Comparison of ENCODE assay signal across 9 mouse cellular contexts in the genomic region with DNA sequence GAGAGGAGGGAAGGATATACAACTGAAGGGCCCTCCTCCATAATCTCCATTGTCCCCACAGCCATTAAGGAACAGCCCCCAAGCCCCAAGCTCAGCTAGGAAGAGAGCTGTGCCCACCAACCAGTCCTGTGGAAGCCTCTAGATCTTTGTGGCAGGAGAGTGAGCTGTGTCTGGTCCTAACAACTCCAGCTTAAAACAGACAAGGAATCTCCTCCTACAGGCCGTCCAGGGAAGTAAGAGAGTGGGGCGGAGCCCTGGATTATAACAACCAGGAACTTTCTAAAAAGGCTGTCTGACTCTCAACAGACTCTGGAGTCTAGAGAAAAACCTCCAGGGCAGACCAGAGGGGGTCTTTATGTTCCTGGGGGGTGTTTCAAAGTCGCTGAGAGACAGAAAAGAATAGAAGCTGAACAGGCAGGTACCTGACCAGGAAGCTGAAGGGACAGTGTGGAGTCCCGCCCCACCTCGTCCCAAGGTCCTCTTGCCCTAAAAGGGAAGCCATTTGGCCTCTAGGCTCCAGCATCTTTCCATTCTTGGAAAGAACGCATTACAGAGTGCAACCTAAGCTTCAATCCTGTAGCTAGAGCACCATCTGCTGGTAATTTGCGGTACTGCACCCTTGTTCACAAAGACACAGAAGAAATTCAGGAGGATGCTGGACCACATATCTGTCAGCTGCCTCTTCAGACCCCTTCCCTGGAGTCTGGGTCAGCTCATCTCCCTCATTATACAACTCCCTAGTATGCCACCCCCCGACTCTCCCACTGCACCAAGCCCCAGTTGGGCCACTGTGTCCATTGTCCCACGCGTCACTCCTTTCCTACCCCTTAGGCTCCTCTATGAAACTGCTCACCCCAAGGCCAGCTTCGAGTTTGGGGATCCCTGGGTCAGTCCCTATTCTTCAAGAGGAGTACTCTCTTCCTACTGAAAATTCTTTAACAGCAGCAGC. TPM values are rescaled to one million over a fixed set of nuclear protein-coding genes. Genes with fewer than 3 reads are reported as not detected.
A peak's percentile ranks its signal among the peaks of the same experiment; 100 is the strongest.
DNase-seq lines count a peak whose midpoint lies in the region; ATAC-seq lines count a peak whose summit lies in the region.
"Had no signal": no experiment of that assay in that cellular context is flagged by ENCODE, and none has a peak within 500 bp of the region (broad histone marks: within the 10 kb centered on the region; RNA-seq: fewer than 3 reads in every experiment).

No protein-coding gene starts in this region.

- ATAC-seq in forebrain, embryonic 13.5 days = peak; percentile 78
- ATAC-seq in hindbrain, embryonic 14.5 days (ENCODE audit: low FRiP score) = peak; percentile 46; the same call in 1 of the 2 replicates

- H3K27ac ChIP-seq in forebrain, embryonic 13.5 days = no peak overlapping the region
- H3K27ac ChIP-seq in hindbrain, embryonic 14.5 days = no peak overlapping the region

- WGBS in forebrain, embryonic 13.5 days = 20% methylated on average over 11 of the region's 11 CpGs
- 19% methylated on average over 11 of the region's 11 CpGs for WGBS in hindbrain, embryonic 14.5 days

- peak overlapping the region; percentile 5; the same call in 1 of the 2 replicates for H3K9ac ChIP-seq in forebrain, embryonic 13.5 days
- no peak overlapping the region for H3K9ac ChIP-seq in hindbrain, embryonic 14.5 days

- H3K4me1 ChIP-seq in forebrain, embryonic 13.5 days = peaks cover 9% of the 10 kb centered on the region; the same call in 1 of the 2 replicates
- no peaks in the 10 kb centered on the region for H3K4me1 ChIP-seq in hindbrain, embryonic 14.5 days (replicated peaks; ENCODE audit: control insufficient read depth, insufficient read depth, low read length)

- H3K27me3 ChIP-seq in forebrain, embryonic 13.5 days = no peaks in the 10 kb centered on the region
- no peaks in the 10 kb centered on the region for H3K27me3 ChIP-seq in hindbrain, embryonic 14.5 days (ENCODE audit: control insufficient read depth, insufficient read depth, low read length)

- no peaks in the 10 kb centered on the region for H3K9me3 ChIP-seq in forebrain, embryonic 13.5 days (replicated peaks)
- H3K9me3 ChIP-seq in hindbrain, embryonic 14.5 days (ENCODE audit: control insufficient read depth, low read length) = no peaks in the 10 kb centered on the region

- H3K36me3 ChIP-seq in forebrain, embryonic 13.5 days (ENCODE audit: poor library complexity, severe bottlenecking) = no peaks in the 10 kb centered on the region
- no peaks in the 10 kb centered on the region for H3K36me3 ChIP-seq in hindbrain, embryonic 14.5 days (replicated peaks; ENCODE audit: control insufficient read depth, insufficient read depth)

- DNase-seq in MEL-GATA-1-ER (ENCODE audit: extremely low read depth, low read depth) = peak; percentile 36
- DNase-seq in c-Kit-positive CD71-negative TER-119-negative erythroid progenitor cells, embryonic 14.5 days (ENCODE audit: low read depth) = peak; percentile 79
- DNase-seq in hindbrain, embryonic 14.5 days (ENCODE audit: low spot score) = peak; percentile 99
- peak; percentile 86 to 91 for DNase-seq in layer of hippocampus, postnatal 14 days (ENCODE audit: low spot score in 2 of 2)
- peak; percentile 94 for DNase-seq in lung, postnatal 36 days
- DNase-seq in right cerebral cortex, adult 18-20 months = peak; percentile 70
- DNase-seq in urinary bladder, postnatal 14 days (ENCODE audit: low spot score) = peak; percentile 91

- H3K4me3 ChIP-seq in forebrain, embryonic 13.5 days = no peak overlapping the region
- H3K4me3 ChIP-seq in hindbrain, embryonic 14.5 days (replicated peaks; ENCODE audit: low read length) = no peak overlapping the region

- H3K4me2 ChIP-seq in forebrain, embryonic 13.5 days = no peak overlapping the region
- no peak overlapping the region for H3K4me2 ChIP-seq in hindbrain, embryonic 14.5 days (replicated peaks)

RNA-seq across cellular contexts. Expression of a gene that starts 12.2 kb away (rescaled TPM):
- not detected in 2 replicates for polyA plus RNA-seq in forebrain, embryonic 13.5 days (2015; fragmentation: Nextera tagmentation; extraction: Ambion mirVana)
- polyA plus RNA-seq in hindbrain, embryonic 14.5 days (2014; fragmentation: Nextera tagmentation; extraction: Ambion mirVana) = not detected in 2 replicates
- total RNA-seq in layer of hippocampus, postnatal 14 days (2021) = not detected
- polyA plus RNA-seq: liver, embryonic 16.5 days had no signal

RNA-seq across cellular contexts. Expression of a gene that starts 21.0 kb away (rescaled TPM):
- polyA plus RNA-seq in forebrain, embryonic 13.5 days (2015; fragmentation: Nextera tagmentation; extraction: Ambion mirVana) = 0.19 and 0.37 TPM in 2 replicates
- polyA plus RNA-seq in hindbrain, embryonic 14.5 days (2014; fragmentation: Nextera tagmentation; extraction: Ambion mirVana) = 0.13 and 0.16 TPM in 2 replicates
- total RNA-seq in layer of hippocampus, postnatal 14 days (2021) = not detected

RNA-seq across cellular contexts. Expression of a gene that starts 33.2 kb away (rescaled TPM):
- polyA plus RNA-seq in forebrain, embryonic 13.5 days (2015; fragmentation: Nextera tagmentation; extraction: Ambion mirVana) = not detected in 2 replicates
- not detected in 2 replicates for polyA plus RNA-seq in hindbrain, embryonic 14.5 days (2014; fragmentation: Nextera tagmentation; extraction: Ambion mirVana)
- total RNA-seq in layer of hippocampus, postnatal 14 days (2021) = not detected
- polyA plus RNA-seq: liver, embryonic 16.5 days had no signal

RNA-seq across cellular contexts. Expression of a gene that starts 37.8 kb away (rescaled TPM):
- 1,595 and 1,677 TPM in 2 replicates for polyA plus RNA-seq in forebrain, embryonic 13.5 days (2015; fragmentation: Nextera tagmentation; extraction: Ambion mirVana)
- polyA plus RNA-seq in hindbrain, embryonic 14.5 days (2014; fragmentation: Nextera tagmentation; extraction: Ambion mirVana) = 1,239 and 1,372 TPM in 2 replicates
- total RNA-seq in layer of hippocampus, postnatal 14 days (2021) = 100 to 1,000 TPM; 704 to 721 TPM

RNA-seq across cellular contexts. Expression of a gene that starts 52.3 kb away (rescaled TPM):
- polyA plus RNA-seq in forebrain, embryonic 13.5 days (2015; fragmentation: Nextera tagmentation; extraction: Ambion mirVana) = 0.56 and 0.89 TPM in 2 replicates
- polyA plus RNA-seq in hindbrain, embryonic 14.5 days (2014; fragmentation: Nextera tagmentation; extraction: Ambion mirVana) = 0.50 TPM in 1 of 2 replicates, not detected in the other
- not detected for total RNA-seq in layer of hippocampus, postnatal 14 days (2021)
- polyA plus RNA-seq: liver, embryonic 16.5 days had no signal

Comparison
In these comparisons a context has a peak if more than half of its experiments do, and no peak if none do; other contexts are left out.
1. DNase-seq: peak in every context shown above with its lines; median percentile 99 in hindbrain, embryonic 14.5 days; 94 in lung, postnatal 36 days; 91 in urinary bladder, postnatal 14 days; 88 in layer of hippocampus, postnatal 14 days; 79 in c-Kit-positive CD71-negative TER-119-negative erythroid progenitor cells, embryonic 14.5 days; 70 in right cerebral cortex, adult 18-20 months; 36 in MEL-GATA-1-ER.